Mouse (Mus musculus) MEL (cell line): ENCODE data around the gene Psmg3.

Source experiments
- CHD1 ChIP-seq: IDR thresholded peaks from 2 replicates; pipeline ENCODE4 v1.6.1; 2012; ENCODE audit warnings: low read depth, mild to moderate bottlenecking, inconsistent platforms, low read length, improper control_type of control experiment
- CTCF ChIP-seq, 3 experiments: IDR thresholded peaks in 2 of 3; conservative IDR thresholded peaks in 1 of 3; 2 replicates each; pipeline ENCODE4 v1.5.1; 2011 to 2012; ENCODE audit warnings: low read length in 3 of 3, low read depth in 2 of 3, mild to moderate bottlenecking in 2 of 3, improper control_type of control experiment in 1 of 3, inconsistent platforms in 1 of 3, mixed read lengths in 1 of 3, moderate library complexity in 1 of 3; ENCODE audit not compliant: control insufficient read depth in 1 of 3, insufficient read depth in 1 of 3, poor library complexity in 1 of 3, severe bottlenecking in 1 of 3
- E2F4 ChIP-seq: IDR thresholded peaks from 2 replicates; pipeline ENCODE4 v1.6.1; 2011; ENCODE audit warnings: low read depth, low read length, improper control_type of control experiment, borderline replicate concordance
- ELF1 ChIP-seq: IDR thresholded peaks from 2 replicates; pipeline ENCODE4 v1.6.1; 2014; ENCODE audit warnings: low read depth, mild to moderate bottlenecking, inconsistent platforms, low read length, improper control_type of control experiment, moderate library complexity
- EP300 ChIP-seq, 2 experiments: IDR thresholded peaks; 2 replicates each; pipeline ENCODE4 v1.6.1; 2011; ENCODE audit warnings: improper control_type of control experiment in 2 of 2, low read length in 2 of 2, low read depth in 1 of 2, mild to moderate bottlenecking in 1 of 2
- ETS1 ChIP-seq: IDR thresholded peaks from 2 replicates; pipeline ENCODE4 v1.6.1; 2012; ENCODE audit warnings: low read depth, mild to moderate bottlenecking, inconsistent platforms, low read length, improper control_type of control experiment, moderate library complexity
- GATA1 ChIP-seq: IDR thresholded peaks from 2 replicates; pipeline ENCODE4 v1.6.1; 2011; ENCODE audit warnings: low read depth, low read length, improper control_type of control experiment
- JUND ChIP-seq: IDR thresholded peaks from 2 replicates; pipeline ENCODE4 v1.6.1; 2011; ENCODE audit warnings: low read depth, mild to moderate bottlenecking, improper control_type of control experiment, low read length
- MAFK ChIP-seq: IDR thresholded peaks from 2 replicates; pipeline ENCODE4 v1.6.1; 2011; ENCODE audit warnings: low read depth, mild to moderate bottlenecking, low read length, improper control_type of control experiment, borderline replicate concordance
- POLR2A ChIP-seq, 2 experiments: IDR thresholded peaks; 2 replicates each; pipeline ENCODE4 v1.6.1; 2011 to 2012; ENCODE audit warnings: low read length in 2 of 2, mild to moderate bottlenecking in 2 of 2, control low read depth in 1 of 2, improper control_type of control experiment in 1 of 2, low read depth in 1 of 2, moderate library complexity in 1 of 2; ENCODE audit not compliant: control insufficient read depth in 1 of 2, insufficient read depth in 1 of 2, poor library complexity in 1 of 2
- TCF12 ChIP-seq: IDR thresholded peaks from 2 replicates; pipeline ENCODE4 v1.6.1; 2014; ENCODE audit warnings: low read depth, mild to moderate bottlenecking, inconsistent platforms, low read length, improper control_type of control experiment, moderate library complexity
- USF1 ChIP-seq: IDR thresholded peaks from 2 replicates; pipeline ENCODE4 v1.6.1; 2014; ENCODE audit warnings: low read depth, mild to moderate bottlenecking, inconsistent platforms, low read length, improper control_type of control experiment, moderate library complexity
- ZKSCAN1 ChIP-seq: IDR thresholded peaks from 2 replicates; pipeline ENCODE4 v1.6.1; 2012; ENCODE audit warnings: low read depth, mild to moderate bottlenecking, inconsistent platforms, low read length, improper control_type of control experiment, moderate library complexity
- ZNF384 ChIP-seq: IDR thresholded peaks from 2 replicates; pipeline ENCODE4 v1.6.1; 2012; ENCODE audit warnings: low read depth, mild to moderate bottlenecking, inconsistent platforms, low read length, improper control_type of control experiment

DNA sequence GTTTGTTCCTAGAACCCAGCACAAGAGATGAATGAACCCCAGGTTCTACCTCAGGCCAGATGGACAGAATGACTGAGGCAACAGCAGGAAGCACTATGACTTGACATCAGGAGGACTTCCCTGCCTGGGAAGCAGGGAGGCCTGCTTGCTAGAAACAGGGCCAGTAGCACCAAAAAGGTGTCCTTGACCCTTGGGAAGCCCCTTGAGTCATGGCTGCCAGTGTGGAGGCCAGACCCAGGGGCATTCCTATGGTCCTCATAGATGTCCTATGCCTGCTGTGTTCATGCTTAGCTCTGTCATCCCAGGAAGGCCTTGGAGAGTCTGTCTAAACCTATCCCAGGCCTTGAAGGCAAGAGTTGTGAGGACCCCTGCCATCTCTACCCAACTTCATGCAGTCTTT, 10.2 kb downstream of the Psmg3 start:
- TF ChIP-seq EP300 (IDR thresholded peaks at IDR 0.05; ENCODE audit: low read depth in 1 of 2, low read length in 2 of 2) (no peak), ETS1 (no peak), CHD1 (no peak), CTCF (IDR thresholded peaks at IDR 0.05 in 2 of 3, conservative IDR thresholded peaks at IDR 0.05 in 1 of 3; ENCODE audit: control insufficient read depth in 1 of 3, insufficient read depth in 1 of 3, low read depth in 2 of 3, low read length in 3 of 3, poor library complexity in 1 of 3, severe bottlenecking in 1 of 3) (no peak), USF1 (no peak), MAFK (no peak), POLR2A (IDR thresholded peaks at IDR 0.05; ENCODE audit: control insufficient read depth in 1 of 2, insufficient read depth in 1 of 2, low read depth in 1 of 2, low read length in 2 of 2, poor library complexity in 1 of 2) (no peak), ELF1 (no peak), JUND (no peak), ZKSCAN1 (no peak), E2F4 (no peak), GATA1 (no peak), TCF12 (no peak), ZNF384 (no peak)
